Mouse (Mus musculus) CH12.LX (cell line): ENCODE data around the gene Gm5105. TPM values are rescaled to one million over a fixed set of nuclear protein-coding genes. Genes with fewer than 3 reads are reported as not detected.
A peak's percentile ranks its signal among the peaks of the same experiment; 100 is the strongest.

ENCODE experiments used
- DNase-seq: peaks from one replicate; pipeline ENCODE4 v3.0.0-alpha.2; 2013; ENCODE audit errors: extremely low read depth
- H3K27ac ChIP-seq: 2 replicates; pipeline ENCODE4 v1.5.1; 2012; ENCODE audit warnings: low read depth, mild to moderate bottlenecking, control low read depth, moderate library complexity; ENCODE audit not compliant: insufficient read depth
- H3K27me3 ChIP-seq: replicated peaks from 2 replicates; pipeline ENCODE3; 2012; ENCODE audit warnings: inconsistent platforms
- H3K36me3 ChIP-seq, 2 experiments: replicated peaks in 1 of 2; 2 replicates each; pipeline versions ENCODE3 to v1.6.1; 2012; ENCODE audit warnings: inconsistent platforms in 1 of 2, low read length in 1 of 2, mild to moderate bottlenecking in 1 of 2, mixed read lengths in 1 of 2, moderate library complexity in 1 of 2; ENCODE audit not compliant: control insufficient read depth in 1 of 2, insufficient read depth in 1 of 2
- H3K4me1 ChIP-seq, 2 experiments: 2 replicates each; pipeline ENCODE4 v1.6.1; 2012; ENCODE audit warnings: inconsistent platforms in 1 of 2, moderate library complexity in 1 of 2; ENCODE audit not compliant: insufficient read depth in 2 of 2, control insufficient read depth in 1 of 2
- H3K4me2 ChIP-seq: 2 replicates; pipeline ENCODE4 v1.6.1; 2012; ENCODE audit warnings: low read depth, mild to moderate bottlenecking, control low read depth; ENCODE audit not compliant: poor library complexity, insufficient read depth, severe bottlenecking
- H3K4me3 ChIP-seq, 3 experiments: fragments of 150-350 bp in 1 of 3; sonication (generic) in 1 of 3; replicated peaks in 1 of 3; 2 replicates each; pipeline versions ENCODE3 to v1.5.1; 2011 to 2012; ENCODE audit warnings: low read depth in 2 of 3, low read length in 2 of 3, mild to moderate bottlenecking in 2 of 3, moderate library complexity in 2 of 3, control low read depth in 1 of 3, improper control_type of control experiment in 1 of 3, inconsistent platforms in 1 of 3, mixed read lengths in 1 of 3; ENCODE audit not compliant: poor library complexity in 1 of 3
- H3K79me2 ChIP-seq: replicated peaks from 2 replicates; pipeline ENCODE4 v1.6.1; 2012; ENCODE audit warnings: mild to moderate bottlenecking, moderate library complexity; ENCODE audit not compliant: control insufficient read depth, poor library complexity, insufficient read depth, severe bottlenecking; ENCODE audit errors: extremely low read depth
- H3K9ac ChIP-seq: 2 replicates; pipeline ENCODE4 v1.6.1; 2012; ENCODE audit warnings: low read depth, mild to moderate bottlenecking, control low read depth, moderate library complexity; ENCODE audit not compliant: insufficient read depth
- H3K9me3 ChIP-seq: replicated peaks from 2 replicates; pipeline ENCODE3; 2012; ENCODE audit warnings: low read length, inconsistent platforms, mixed read lengths
- CHD1 ChIP-seq: IDR thresholded peaks from 2 replicates; pipeline ENCODE4 v1.6.1; 2012; ENCODE audit warnings: low read depth, low read length, improper control_type of control experiment, inconsistent platforms
- E2F4 ChIP-seq: IDR thresholded peaks from 2 replicates; pipeline ENCODE4 v1.6.1; 2011; ENCODE audit warnings: low read depth, low read length, improper control_type of control experiment; ENCODE audit not compliant: insufficient replicate concordance
- ELF1 ChIP-seq: IDR thresholded peaks from 2 replicates; pipeline ENCODE4 v1.6.1; 2014; ENCODE audit warnings: low read depth, mild to moderate bottlenecking, inconsistent platforms, low read length, improper control_type of control experiment
- EP300 ChIP-seq: IDR thresholded peaks from 2 replicates; pipeline ENCODE4 v1.6.1; 2011; ENCODE audit warnings: low read length, improper control_type of control experiment
- IRF4 ChIP-seq: IDR thresholded peaks from 2 replicates; pipeline ENCODE4 v1.6.1; 2014; ENCODE audit warnings: low read depth, mild to moderate bottlenecking, inconsistent platforms, low read length, improper control_type of control experiment
- KAT2A ChIP-seq: IDR thresholded peaks from 2 replicates; pipeline ENCODE4 v1.6.1; 2012; ENCODE audit warnings: low read length, improper control_type of control experiment, inconsistent platforms; ENCODE audit not compliant: insufficient replicate concordance
- MAFK ChIP-seq: IDR thresholded peaks from 2 replicates; pipeline ENCODE4 v1.6.1; 2011; ENCODE audit warnings: low read length, improper control_type of control experiment; ENCODE audit not compliant: insufficient replicate concordance
- MAX ChIP-seq: IDR thresholded peaks from 2 replicates; pipeline ENCODE4 v1.6.1; 2011; ENCODE audit warnings: low read length, improper control_type of control experiment
- MAZ ChIP-seq: IDR thresholded peaks from 2 replicates; pipeline ENCODE4 v1.6.1; 2012; ENCODE audit warnings: low read depth, mild to moderate bottlenecking, inconsistent platforms, low read length, improper control_type of control experiment, moderate library complexity
- MEF2A ChIP-seq: IDR thresholded peaks from 2 replicates; pipeline ENCODE4 v1.6.1; 2014; ENCODE audit warnings: low read depth, mild to moderate bottlenecking, inconsistent platforms, low read length, improper control_type of control experiment, borderline replicate concordance
- NELFE ChIP-seq: IDR thresholded peaks from 2 replicates; pipeline ENCODE4 v1.6.1; 2011; ENCODE audit warnings: low read depth, low read length, improper control_type of control experiment
- PAX5 ChIP-seq: IDR thresholded peaks from 2 replicates; pipeline ENCODE4 v1.6.1; 2012; ENCODE audit warnings: low read length, inconsistent platforms, mixed read lengths
- POLR2A ChIP-seq: IDR thresholded peaks from 2 replicates; pipeline ENCODE4 v1.6.1; 2011; ENCODE audit warnings: low read depth, mild to moderate bottlenecking, improper control_type of control experiment, low read length
- RCOR1 ChIP-seq: conservative IDR thresholded peaks from 2 replicates; pipeline ENCODE4 v1.6.1; 2012; ENCODE audit warnings: low read depth, mild to moderate bottlenecking, inconsistent platforms, low read length, improper control_type of control experiment
- SIN3A ChIP-seq: IDR thresholded peaks from 2 replicates; pipeline ENCODE4 v1.6.1; 2012; ENCODE audit warnings: low read length, improper control_type of control experiment, inconsistent platforms
- TCF12 ChIP-seq: IDR thresholded peaks from 2 replicates; pipeline ENCODE4 v1.6.1; 2014; ENCODE audit warnings: low read depth, mild to moderate bottlenecking, inconsistent platforms, low read length, improper control_type of control experiment
- USF1 ChIP-seq: IDR thresholded peaks from 2 replicates; pipeline ENCODE4 v1.6.1; 2014; ENCODE audit warnings: low read depth, mild to moderate bottlenecking, inconsistent platforms, low read length, improper control_type of control experiment
- USF2 ChIP-seq: conservative IDR thresholded peaks from 2 replicates; pipeline ENCODE4 v1.6.1; 2011; ENCODE audit warnings: low read depth, low read length, improper control_type of control experiment
- ZKSCAN1 ChIP-seq: IDR thresholded peaks from 2 replicates; pipeline ENCODE4 v1.6.1; 2012; ENCODE audit warnings: low read depth, inconsistent platforms, low read length, improper control_type of control experiment, borderline replicate concordance
- ZNF384 ChIP-seq: IDR thresholded peaks from 2 replicates; pipeline ENCODE4 v1.6.1; 2012; ENCODE audit warnings: low read depth, low read length, improper control_type of control experiment, inconsistent platforms
- dilution Hi-C: fragments of 300-500 bp; cut with MboI; formaldehyde crosslinking; loops from 2 replicates; pipeline ENCODE4 v1.14.3; 2020; ENCODE audit warnings: low sequenced_read_pairs; ENCODE audit not compliant: extremely low pct_unique_long_range_greater_than_20kb, extremely low pct_ligation_motif_present
- in situ Hi-C: fragments of 300-500 bp; cut with MboI; formaldehyde crosslinking; loops from 3 replicates; pipeline ENCODE4 v1.14.3; 2019; ENCODE audit warnings: low sequenced_read_pairs, low pct_ligation_motif_present, low pct_unique_long_range_greater_than_20kb, mixed read lengths
- polyA plus RNA-seq: library from polyadenylated mRNA; unstranded; fragments of >175 nt; gene quantifications from 2 replicates; pipeline ENCODE4 v1.2.1, GENCODE M21; 2012; ENCODE audit warnings: low read depth; ENCODE audit not compliant: insufficient read length
- total RNA-seq, 2 experiments: library from RNA; depleted of rRNA; stranded (reverse); fragments of 300-350 nt in 1 of 2; fragments of >200 nt in 1 of 2; gene quantifications; 2 replicates each; pipeline ENCODE4 v1.2.3; 2012 to 2014

The Gm5105 gene
- total and polyA plus RNA-seq, 3 experiments = 0.13 TPM; not detected in 2

DNA sequence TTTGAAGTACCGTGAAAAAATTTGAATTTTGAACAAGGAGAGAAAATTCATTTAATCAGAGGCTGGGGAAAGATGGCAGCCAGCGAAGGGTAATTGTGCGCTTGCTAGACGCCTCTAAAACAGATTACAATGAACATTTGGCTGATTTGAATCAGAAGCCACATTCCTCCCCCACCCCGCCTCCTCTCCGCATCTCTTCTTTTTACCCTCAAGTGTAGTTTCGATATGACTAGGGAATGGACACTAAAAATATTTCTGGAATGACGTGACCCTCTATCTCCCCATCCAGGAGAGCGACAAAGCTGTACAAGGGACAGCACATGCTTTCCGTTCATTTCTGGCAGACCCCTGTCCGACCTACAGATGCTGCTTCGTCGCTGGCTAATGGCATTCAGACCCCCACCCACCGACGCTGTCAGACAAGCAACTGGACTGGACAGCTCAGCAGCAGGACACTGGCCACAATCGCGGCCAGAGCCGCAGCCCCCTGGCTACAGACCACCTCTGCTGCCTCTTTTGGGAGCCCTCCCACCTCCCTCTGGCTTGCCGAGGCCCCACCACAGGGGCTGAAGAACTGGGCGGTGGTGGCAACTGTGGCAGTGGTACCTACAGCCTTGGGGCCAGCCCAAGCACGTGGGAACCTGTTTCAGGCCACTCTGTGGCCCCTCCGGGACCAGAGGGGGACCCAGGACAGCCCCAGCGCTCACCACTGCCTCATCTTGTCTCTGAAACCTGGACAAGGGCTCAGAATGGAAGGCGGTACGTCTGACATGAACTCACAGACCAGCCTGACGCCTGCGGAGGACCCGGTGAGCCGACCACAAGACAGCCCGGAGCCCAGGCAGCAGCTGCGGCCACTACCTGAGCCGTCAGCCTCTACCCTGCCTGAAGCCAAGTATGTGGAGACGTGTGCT lies 2.2 kb downstream of the Gm5105 start, which contains the start of gene 1110002E22Rik (continued):
- no peak for TF ChIP-seq ZKSCAN1
- TF ChIP-seq, all 38 proteins: peak for 23

- dilution Hi-C loops = no loop called here
- Histone ChIP-seq H3K9ac (peak overlapping the region; percentile 13), H3K4me1 (peaks cover 26 to 49% of the 10 kb centered on the region in 2 experiments), H3K4me3 (peak overlapping the region in 1 of 3 experiments; percentile 20), H3K79me2 (no peaks in the 10 kb centered on the region), H3K36me3 (no peaks in the 10 kb centered on the region), H3K27ac (peak overlapping the region; percentile 23; the same call in 1 of the 2 replicates), H3K4me2 (peak overlapping the region; percentile 23; the same call in 1 of the 2 replicates), H3K27me3 (peaks cover 22% of the 10 kb centered on the region), H3K9me3 (peaks cover 2% of the 10 kb centered on the region)
- DNase-seq = no peak
- in situ Hi-C loops = no loop called here
- no peak for TF ChIP-seq SIN3A
- TF ChIP-seq MAX = no peak
- TF ChIP-seq MEF2A = no peak; the same call in 1 of the 2 replicates
- no peak for TF ChIP-seq USF1
- TF ChIP-seq RCOR1 = no peak; the same call in 1 of the 2 replicates
- TF ChIP-seq POLR2A = no peak
- TF ChIP-seq EP300 = no peak
- no peak for TF ChIP-seq KAT2A
- no peak for TF ChIP-seq E2F4
- TF ChIP-seq TCF12 = no peak
- TF ChIP-seq IRF4 = no peak
- no peak for TF ChIP-seq ZNF384
- TF ChIP-seq ELF1 = no peak
- no peak for TF ChIP-seq USF2
- no peak for TF ChIP-seq MAFK
- no peak for TF ChIP-seq NELFE
- no peak for TF ChIP-seq PAX5
- no peak for TF ChIP-seq CHD1
- TF ChIP-seq MAZ = no peak
Measured at GRCm38 (mm10) chr3:138063731-138064329, 3.4 kb downstream of the Gm5105 start.
